Mouse (Mus musculus) embryonic stem cell, embryonic (primary cell): ENCODE data around the gene Plxna2.

ENCODE experiments used
- CTCF ChIA-PET, 4 experiments: fragments of 300-600 bp in 2 of 4; fragments of 350-600 bp in 2 of 4; sonication (Branson Sonifier 250); formaldehyde crosslinking; loops; one replicate each; lab custom pipeline; 2022; ENCODE audit warnings: inconsistent platforms in 2 of 4; lab: Charles Lee
- POLR2A ChIA-PET, 4 experiments: fragments of 300-600 bp in 2 of 4; fragments of 350-600 bp in 2 of 4; sonication (Branson Sonifier 250); formaldehyde crosslinking; loops; one replicate each; lab custom pipeline; 2022; ENCODE audit warnings: antibody characterized with exemption in 4 of 4, inconsistent platforms in 1 of 4; lab: Charles Lee

Gene Plxna2

GRCm38 (mm10) chr1:194619353-194620244 lies 1.6 kb downstream of the Plxna2 start:
- ChIA-PET POLR2A (interaction anchor here in 2 of 4 experiments (0.7 to 2.8 kb wide), 13 partner anchors 10 to 592 kb away, joined by 3 to 17 read pairs (median 4); no protein-coding TSS in a partner anchor), CTCF (interaction anchor here (0.6 to 2.9 kb wide), 17 partner anchors 8 to 1203 kb away, joined by 3 to 23 read pairs (median 4); no protein-coding TSS in a partner anchor)

DNA sequence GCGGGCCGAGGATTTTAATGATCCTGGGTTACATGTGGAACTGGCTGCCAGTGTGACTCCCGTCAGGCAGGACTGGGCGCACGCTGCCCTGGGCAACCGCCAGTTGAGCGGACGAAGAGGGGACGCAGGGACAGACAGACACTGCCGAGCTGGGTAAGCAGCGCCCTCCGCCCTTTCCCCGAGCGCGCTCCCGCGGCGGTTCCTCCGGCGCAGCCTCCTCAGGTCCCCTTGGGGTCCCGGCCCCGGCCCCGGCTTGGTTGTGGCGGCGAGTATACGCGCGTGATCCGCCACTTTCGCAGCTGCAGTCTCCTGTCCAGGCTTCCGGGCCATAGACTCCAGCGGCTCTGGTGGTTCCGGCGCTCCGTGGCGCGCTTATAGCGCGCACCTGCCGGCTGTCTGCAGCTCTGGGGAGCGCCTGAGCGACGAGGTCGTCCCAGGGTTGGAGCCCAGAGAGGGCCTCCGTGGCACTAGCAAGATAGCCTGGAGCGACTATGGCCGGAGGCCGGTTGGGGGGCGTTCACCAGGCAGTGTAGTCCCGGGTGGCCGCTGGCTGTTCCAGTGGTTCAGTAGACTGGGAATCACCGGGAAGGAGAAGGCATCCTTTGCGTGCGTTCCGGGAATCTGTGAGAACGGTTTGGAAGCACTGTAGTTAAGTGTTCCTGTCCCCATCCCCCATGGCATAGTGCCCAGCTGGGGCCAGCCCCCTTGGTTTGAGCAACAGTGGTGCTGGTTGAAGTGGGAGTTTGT lies 2.4 kb downstream of the Plxna2 start:
- ChIA-PET POLR2A (interaction anchor here in 3 of 4 experiments (0.7 to 2.8 kb wide), 11 partner anchors 10 to 356 kb away, joined by 3 to 17 read pairs (median 6); no protein-coding TSS in a partner anchor), CTCF (interaction anchor here (0.8 to 2.9 kb wide), 8 partner anchors 9 to 344 kb away, joined by 3 to 23 read pairs (median 4); no protein-coding TSS in a partner anchor)

- POLR2A ChIA-PET = no interaction called here
- CTCF ChIA-PET = interaction anchor here in 1 of 4 experiments (1.3 kb wide), 1 partner anchor 194 kb away, joined by 3 read pairs; no protein-coding TSS in a partner anchor
These were observed 4.2 kb downstream of the Plxna2 start for GRCm38 (mm10) chr1:194622174-194622573.

DNA sequence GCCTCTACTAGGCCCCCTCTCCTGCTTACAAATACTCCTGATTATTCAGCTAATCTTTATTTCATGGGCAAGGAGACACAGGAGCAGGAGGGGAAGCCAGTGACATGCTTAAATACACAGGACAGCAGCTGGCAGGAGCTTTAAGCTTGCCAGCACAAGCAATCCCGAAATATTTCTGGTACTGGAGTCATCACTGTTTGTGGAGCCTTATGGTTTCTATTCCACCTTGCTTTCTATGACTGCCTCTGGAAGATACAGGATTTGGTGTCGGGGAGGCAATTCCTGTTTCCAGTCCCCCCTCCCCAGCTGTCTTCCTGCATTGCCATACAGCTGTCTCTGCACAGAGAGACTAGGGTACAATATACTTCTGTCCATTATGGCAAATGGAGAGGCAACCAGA lies 4.7 kb downstream of the Plxna2 start:
- POLR2A ChIA-PET = no interaction called here

GRCm38 (mm10) chr1:194623641-194624040 lies 5.6 kb downstream of the Plxna2 start:
- POLR2A ChIA-PET = interaction anchor here in 1 of 4 experiments (1.1 kb wide), 1 partner anchor 193 kb away, joined by 4 read pairs; no protein-coding TSS in a partner anchor
- CTCF ChIA-PET = interaction anchor here in 2 of 4 experiments (0.9 to 1.5 kb wide), 4 partner anchors 8 to 193 kb away, joined by 3 to 5 read pairs (median 4); no protein-coding TSS in a partner anchor

More for the DNA sequence above, 4.7 kb downstream of the Plxna2 start:
- CTCF ChIA-PET = interaction anchor here in 1 of 4 experiments (1.3 kb wide), 1 partner anchor 194 kb away, joined by 3 read pairs; no protein-coding TSS in a partner anchor

GRCm38 (mm10) chr1:194624411-194624810 lies 6.4 kb downstream of the Plxna2 start:
- ChIA-PET CTCF (interaction anchor here (0.5 to 1.5 kb wide), 30 partner anchors 8 to 1766 kb away, joined by 3 to 24 read pairs (median 5); no protein-coding TSS in a partner anchor), POLR2A (interaction anchor here (0.6 to 1.1 kb wide), 7 partner anchors 8 to 1059 kb away, joined by 3 to 8 read pairs (median 6); no protein-coding TSS in a partner anchor)

DNA sequence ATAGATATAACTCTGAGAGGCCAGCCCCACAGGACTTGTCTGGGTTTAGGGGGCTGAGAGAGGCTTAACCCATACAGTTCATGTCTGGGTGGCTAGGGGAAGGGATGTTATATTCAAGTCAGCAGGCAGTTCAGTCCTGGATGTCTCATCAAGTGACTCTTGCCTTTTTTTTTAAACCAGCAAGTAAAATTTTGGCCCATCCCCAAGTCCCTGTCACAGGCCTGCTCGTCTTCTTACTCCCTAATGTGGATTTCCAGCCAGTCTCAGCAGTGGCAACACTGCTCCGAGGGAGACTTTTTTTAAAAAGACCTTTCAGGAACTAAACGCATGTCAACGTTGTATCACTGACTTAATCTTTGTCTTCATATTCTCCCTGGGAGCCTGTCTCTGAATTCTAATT lies 7.0 kb downstream of the Plxna2 start:
- ChIA-PET CTCF (interaction anchor here in 3 of 4 experiments (0.6 to 1.5 kb wide), 6 partner anchors 8 to 192 kb away, joined by 3 to 5 read pairs (median 4); no protein-coding TSS in a partner anchor), POLR2A (interaction anchor here in 2 of 4 experiments (0.6 to 1.1 kb wide), 3 partner anchors 9 to 192 kb away, joined by 4 to 8 read pairs (median 6); no protein-coding TSS in a partner anchor)

DNA sequence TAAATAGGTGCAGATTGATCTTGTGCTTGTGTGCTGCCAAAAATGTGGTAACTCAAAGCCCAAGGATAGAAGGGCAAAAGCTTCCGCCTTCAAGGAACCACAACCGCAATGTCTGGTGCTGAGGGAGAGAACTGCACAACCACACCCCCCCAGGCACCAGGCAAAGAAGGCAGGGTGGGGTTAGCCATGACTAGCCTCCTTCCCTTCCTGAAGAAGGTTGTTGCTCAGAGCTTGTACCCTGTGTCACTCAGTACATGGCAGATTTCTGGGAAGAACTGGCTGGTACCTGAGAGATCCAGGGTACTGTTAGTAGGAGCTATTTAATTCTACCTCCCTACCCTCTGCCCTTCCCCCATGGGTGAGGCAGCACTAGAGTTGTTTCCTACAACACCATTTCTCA lies 8.1 kb downstream of the Plxna2 start:
- CTCF ChIA-PET = interaction anchor here in 2 of 4 experiments (0.6 to 0.9 kb wide), 2 partner anchors 10 to 122 kb away, joined by 3 to 4 read pairs; no protein-coding TSS in a partner anchor
- POLR2A ChIA-PET = interaction anchor here in 2 of 4 experiments (0.7 to 1.3 kb wide), 2 partner anchors 10 to 18 kb away, joined by 3 to 4 read pairs; no protein-coding TSS in a partner anchor

DNA sequence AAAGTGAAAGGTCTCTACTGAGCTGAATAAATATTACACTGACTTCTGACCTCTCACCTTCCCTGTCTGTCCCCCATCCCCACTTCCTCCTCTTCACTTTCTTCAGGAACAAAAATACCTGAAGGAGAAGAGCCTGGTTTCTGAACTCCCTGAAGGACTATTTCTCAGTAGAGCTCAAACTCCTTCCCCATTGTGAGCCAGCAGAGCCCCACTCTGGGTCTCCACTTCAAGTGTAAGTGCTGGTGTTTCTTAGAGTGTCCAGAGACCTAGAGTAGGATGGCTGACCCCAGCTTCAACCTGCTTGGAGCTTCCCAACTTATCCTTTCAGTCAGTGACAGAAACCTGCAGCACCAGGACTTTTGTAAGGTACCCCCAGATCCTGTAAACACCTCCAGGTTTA lies 9.3 kb downstream of the Plxna2 start:
- ChIA-PET CTCF (interaction anchor here in 1 of 4 experiments (0.8 kb wide), 1 partner anchor 252 kb away, joined by 3 read pairs; no protein-coding TSS in a partner anchor), POLR2A (no interaction called here)

DNA sequence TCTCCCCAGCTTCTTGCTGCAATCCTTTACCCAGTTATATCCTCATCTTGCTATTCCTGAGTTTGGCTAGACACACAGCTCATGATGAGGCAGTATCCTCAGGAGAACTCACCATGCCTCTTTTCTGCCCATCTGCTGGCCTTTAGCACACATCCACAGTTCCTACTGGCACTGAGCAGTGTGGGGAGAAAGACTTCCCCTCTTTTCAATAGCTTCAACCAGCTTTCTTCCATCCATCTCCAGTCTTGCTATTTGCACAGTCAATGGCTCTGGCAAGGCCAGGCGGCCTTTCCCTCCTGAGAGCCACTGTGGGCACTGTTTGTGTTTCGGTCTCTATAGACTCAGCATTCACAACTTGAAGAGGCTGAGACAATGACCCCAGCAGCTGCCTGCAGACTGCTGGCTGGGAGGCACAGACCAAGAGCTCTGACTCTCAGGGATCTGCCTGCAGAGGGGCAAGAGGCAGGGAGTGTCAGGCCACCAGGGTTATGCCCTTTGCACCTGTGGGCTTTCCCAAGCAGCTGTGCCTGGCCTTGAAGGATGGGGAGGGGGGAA lies 11.2 kb downstream of the Plxna2 start:
- ChIA-PET CTCF (interaction anchor here in 2 of 4 experiments (1.0 to 1.2 kb wide), 2 partner anchors 10 to 15 kb away, joined by 3 to 4 read pairs; no protein-coding TSS in a partner anchor), POLR2A (no interaction called here)

DNA sequence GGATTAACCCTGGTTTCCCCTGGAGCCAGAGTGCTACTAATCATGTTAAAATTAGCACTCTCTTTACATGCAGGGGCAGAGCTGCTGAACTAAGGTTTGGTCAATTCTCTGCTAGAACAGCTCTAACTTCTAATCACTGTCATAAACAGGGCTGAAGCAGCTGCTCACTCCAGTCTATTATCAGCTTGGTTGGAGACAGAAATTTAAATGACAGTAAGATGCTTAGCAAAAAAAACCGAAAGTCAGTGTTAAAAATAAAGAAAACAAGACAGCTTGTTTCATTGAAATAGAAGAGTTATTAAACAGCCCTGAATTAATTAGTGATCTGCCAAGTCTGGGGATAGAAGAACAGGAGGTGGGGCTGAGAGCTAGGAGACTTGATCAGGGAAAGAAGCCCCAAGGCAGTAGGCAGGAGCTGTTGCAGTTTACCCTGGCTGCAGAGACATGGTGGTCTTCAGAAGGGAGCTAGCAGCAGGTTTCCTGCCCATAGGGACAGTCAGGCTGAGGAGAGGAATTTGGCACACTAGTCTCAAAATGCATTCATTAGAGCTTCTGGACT lies 12.6 kb downstream of the Plxna2 start:
- ChIA-PET POLR2A (interaction anchor here in 2 of 4 experiments (0.6 to 1.0 kb wide), 2 partner anchors 10 to 21 kb away, joined by 3 read pairs; no protein-coding TSS in a partner anchor), CTCF (no interaction called here)

- POLR2A ChIA-PET = interaction anchor here in 1 of 4 experiments (0.5 kb wide), 1 partner anchor 88 kb away, joined by 3 read pairs; no protein-coding TSS in a partner anchor
These were observed 13.6 kb downstream of the Plxna2 start for GRCm38 (mm10) chr1:194631574-194631973.

DNA sequence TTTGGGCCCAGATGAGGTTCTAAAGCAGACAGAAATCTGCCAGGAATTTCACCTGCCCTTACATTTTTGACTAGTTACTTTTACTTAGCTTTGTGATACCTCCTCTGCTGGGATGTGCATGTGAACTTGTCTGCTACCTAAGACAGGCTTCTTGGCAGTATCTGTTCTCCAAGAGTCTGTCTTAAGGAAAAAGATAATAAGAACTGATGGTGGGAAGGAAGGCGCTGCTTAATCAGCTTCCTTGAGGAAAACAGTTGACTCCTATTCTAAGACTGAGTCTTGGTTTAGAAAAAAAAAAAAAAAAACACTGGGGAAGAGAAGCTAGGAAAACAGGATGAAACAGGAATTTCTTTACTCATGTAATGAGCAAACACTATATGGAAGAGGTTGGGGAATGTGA lies 14.0 kb downstream of the Plxna2 start:
- POLR2A ChIA-PET = interaction anchor here in 2 of 4 experiments (0.5 to 1.4 kb wide), 3 partner anchors 21 to 88 kb away, joined by 3 to 6 read pairs (median 3); no protein-coding TSS in a partner anchor
- CTCF ChIA-PET = no interaction called here

More at GRCm38 (mm10) chr1:194631574-194631973, 13.6 kb downstream of the Plxna2 start:
- CTCF ChIA-PET = no interaction called here

- CTCF ChIA-PET = interaction anchor here in 1 of 4 experiments (1.2 kb wide), 1 partner anchor 11 kb away, joined by 5 read pairs; no protein-coding TSS in a partner anchor
- POLR2A ChIA-PET = interaction anchor here in 1 of 4 experiments (1.4 kb wide), 1 partner anchor 16 kb away, joined by 3 read pairs; no protein-coding TSS in a partner anchor
These were observed 17.4 kb downstream of the Plxna2 start for GRCm38 (mm10) chr1:194635411-194635810.

- CTCF ChIA-PET = interaction anchor here in 1 of 4 experiments (0.9 kb wide), 1 partner anchor 10 kb away, joined by 4 read pairs; no protein-coding TSS in a partner anchor
- POLR2A ChIA-PET = interaction anchor here in 2 of 4 experiments (0.7 to 0.9 kb wide), 2 partner anchors 25 to 33 kb away, joined by 3 to 4 read pairs; no protein-coding TSS in a partner anchor
These were observed 17.9 kb downstream of the Plxna2 start for GRCm38 (mm10) chr1:194635942-194636341.
